Mouse (Mus musculus): ENCODE data around the gene Supt20. TPM values are rescaled to one million over a fixed set of nuclear protein-coding genes. Genes with fewer than 3 reads are reported as not detected.
A peak's percentile ranks its signal among the peaks of the same experiment; 100 is the strongest.
"Not testable (repeated sequence)": the region's sequence is repeated elsewhere in the genome, so short reads cannot be mapped to it uniquely, and the experiment has no call there.

The Supt20 gene
- total RNA-seq, 2 experiments from 2014 or later: 9.5 to 13.3 TPM

DNA sequence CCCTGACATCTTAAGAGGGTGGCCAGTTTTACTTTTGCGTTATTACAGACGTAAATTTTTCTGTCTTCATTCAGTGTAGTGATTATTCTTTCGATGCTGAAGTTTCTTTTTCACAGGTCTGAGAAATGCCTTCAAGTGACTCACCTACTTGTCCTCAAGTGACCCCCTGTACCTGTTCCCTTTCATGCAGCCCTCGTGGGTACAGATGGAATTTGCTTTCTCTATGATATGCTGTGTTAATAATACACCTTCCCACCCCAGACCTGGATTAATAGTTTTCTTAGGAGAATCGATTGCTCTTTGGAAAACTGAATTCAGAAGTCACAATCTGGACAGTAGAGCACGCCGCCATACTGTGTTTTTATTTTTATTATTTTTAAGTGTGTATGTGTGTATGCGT is 44.7 kb downstream of the Supt20 start:
- Histone ChIP-seq H3K27ac (no peak overlapping the region), H3K4me3 (no peak overlapping the region)
- DNase-seq: no peak
- intact Hi-C loops (cut with DNase I): no loop called here
- TF ChIP-seq CTCF (IDR thresholded peaks at IDR 0.05): no peak

DNA sequence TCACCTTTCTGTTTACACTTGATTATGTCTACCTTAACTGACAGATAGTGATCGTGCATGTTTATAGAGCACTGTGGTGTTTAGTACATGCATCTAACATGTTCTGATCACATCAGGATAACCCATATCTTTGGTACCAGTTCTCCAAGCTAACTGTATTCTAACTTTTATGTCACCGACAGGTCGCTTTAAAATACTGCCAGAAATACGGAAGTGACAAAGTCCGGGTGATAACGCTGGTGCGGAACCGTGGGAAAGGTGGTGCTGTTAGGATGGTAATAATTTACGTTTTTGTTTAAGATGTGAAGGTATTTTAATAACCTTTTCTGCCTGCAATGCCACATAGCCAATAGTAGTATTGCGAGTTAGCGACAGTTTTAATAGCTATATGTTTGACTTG is 49.4 kb downstream of the Supt20 start:
- TF ChIP-seq CTCF (IDR thresholded peaks at IDR 0.05): no peak

DNA sequence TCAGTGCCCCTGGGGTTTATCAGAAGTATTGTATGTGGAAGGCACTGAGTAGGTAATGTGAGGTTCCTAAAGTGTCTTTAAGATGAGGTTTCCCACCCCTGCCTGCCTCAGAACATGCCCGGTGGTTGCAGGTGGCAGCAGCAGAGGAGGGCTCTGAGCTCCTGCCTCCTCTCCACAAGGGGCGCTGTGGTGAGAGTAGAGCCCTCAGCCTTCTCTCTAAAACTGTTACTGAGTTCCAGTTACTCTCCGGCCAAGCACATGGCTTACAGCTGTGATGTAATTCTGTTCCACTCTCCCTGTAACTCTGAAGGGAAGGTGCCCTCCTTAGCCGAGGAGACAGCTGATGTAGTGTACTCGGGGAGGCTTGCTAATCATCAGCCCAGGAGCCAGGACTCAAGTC is 53.2 kb downstream of the Supt20 start:
- Histone ChIP-seq H3K4me3 (no peak overlapping the region), H3K27ac (no peak overlapping the region)
- peak; percentile 44 for TF ChIP-seq CTCF (IDR thresholded peaks at IDR 0.05)
- no peak for DNase-seq
- intact Hi-C loops (cut with DNase I): no loop called here

More for the DNA sequence above, 49.4 kb downstream of the Supt20 start:
- DNase-seq: no peak
- Histone ChIP-seq H3K4me3 (no peak overlapping the region), H3K27ac (no peak overlapping the region)
- intact Hi-C loops (cut with DNase I): no loop called here

DNA sequence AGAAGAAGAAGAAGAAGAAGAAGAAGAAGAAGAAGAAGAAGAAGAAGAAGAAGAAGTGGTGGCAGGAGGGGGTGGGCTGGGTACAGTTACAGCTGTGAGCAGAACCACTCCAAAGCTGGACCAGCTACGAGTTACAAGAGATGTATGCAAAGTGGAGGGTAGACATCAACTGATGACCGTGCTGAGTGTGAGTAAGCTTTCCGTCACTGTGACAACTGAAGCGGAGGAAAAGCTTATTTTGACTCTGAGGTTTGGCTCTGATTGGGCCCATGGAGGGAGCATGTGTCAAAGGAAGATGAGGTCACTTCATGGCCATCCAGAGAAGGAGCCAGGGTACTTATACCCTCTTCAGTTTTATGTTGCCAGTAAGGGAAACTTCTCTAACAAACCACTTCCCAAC is 60.8 kb downstream of the Supt20 start:
- DNase-seq: no peak
- no peak overlapping the region for H3K4me3 ChIP-seq
- no peak overlapping the region for H3K27ac ChIP-seq
- intact Hi-C loops (cut with DNase I): no loop called here
- no peak for TF ChIP-seq CTCF (IDR thresholded peaks at IDR 0.05)

DNA sequence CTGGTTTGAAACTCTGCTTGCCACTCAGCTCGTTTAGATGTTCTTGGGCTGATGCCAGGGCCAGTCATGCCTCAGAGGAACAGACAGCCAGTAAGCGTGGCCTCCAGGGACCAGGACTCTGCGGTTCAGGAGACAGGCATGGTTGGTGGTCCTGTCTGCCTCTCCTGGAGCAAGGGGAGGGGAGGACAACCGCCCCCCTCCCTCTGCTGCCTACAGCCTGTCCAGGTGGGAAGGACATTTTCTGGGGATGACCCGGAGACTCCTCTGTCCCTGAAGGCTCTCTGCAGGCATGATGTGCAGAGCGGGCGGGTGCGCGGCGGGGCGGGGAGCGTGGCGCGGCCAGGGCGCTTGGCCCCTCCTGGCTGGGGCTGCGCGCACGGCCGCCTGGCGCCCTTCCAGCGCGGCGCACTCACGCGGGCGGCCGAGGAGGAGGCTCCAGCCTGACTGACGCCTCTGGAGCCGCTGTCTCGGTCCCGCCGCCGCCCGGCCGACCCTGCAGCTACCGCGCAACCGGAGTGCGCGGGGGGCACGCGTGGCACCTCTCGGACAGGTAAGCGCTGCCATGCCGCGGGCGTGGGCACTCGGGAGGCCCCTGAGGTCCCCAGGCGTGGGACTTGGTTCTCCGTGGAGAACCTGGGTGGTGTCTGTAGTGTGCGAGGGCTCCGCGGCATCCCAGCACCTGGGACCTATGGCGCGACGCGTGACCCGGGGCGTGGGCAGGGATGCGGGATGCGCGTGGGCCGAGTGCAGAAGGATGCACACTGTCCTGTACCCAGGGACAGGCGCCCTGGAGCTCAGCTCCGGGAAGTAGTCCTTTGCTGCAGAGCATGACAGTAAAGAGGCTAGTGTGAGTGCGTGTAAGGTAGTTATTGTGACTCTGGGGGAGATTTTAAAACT is 62.8 kb downstream of the Supt20 start, which contains the start of gene Smad9:
Gene Smad9 (plus strand): TSS at position 438 of the 897 bp plus-strand sequence.
- peak; percentile 76 for DNase-seq
- Histone ChIP-seq H3K4me3 (peak within 1 kb of the TSS; percentile 78), H3K27ac (peak within 1 kb of the TSS; percentile 50; the same call in 1 of the 2 replicates)
- TF ChIP-seq CTCF (IDR thresholded peaks at IDR 0.05): no peak
- intact Hi-C loops (cut with DNase I): no loop called here

DNA sequence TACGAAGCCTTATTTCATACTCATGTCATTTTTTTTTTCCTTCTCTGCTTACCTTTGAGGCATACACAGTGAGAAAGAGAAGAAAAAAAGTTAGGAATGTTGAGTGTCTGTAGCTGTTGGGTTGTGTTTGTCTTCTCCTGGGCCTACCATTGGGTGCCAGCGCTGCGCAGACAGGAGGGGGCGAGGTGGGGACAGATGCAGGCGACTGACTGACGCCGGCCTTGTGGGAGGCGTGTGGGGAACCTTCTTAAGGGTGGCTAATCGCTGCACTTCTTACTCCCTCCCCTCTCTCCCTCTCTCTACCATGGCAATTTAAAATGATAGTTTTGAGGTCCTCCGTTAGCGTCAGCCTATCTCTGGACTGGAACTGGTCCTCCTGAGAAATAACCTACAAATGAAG is 63.5 kb downstream of the Supt20 start:
- intact Hi-C loops (cut with DNase I): no loop called here
- Histone ChIP-seq H3K27ac (0 out of 2 replicates have a peak overlapping the region, but pooled peaks have one; percentile 50), H3K4me3 (peak overlapping the region; percentile 78)
- DNase-seq: no peak
- TF ChIP-seq CTCF (IDR thresholded peaks at IDR 0.05): no peak

DNA sequence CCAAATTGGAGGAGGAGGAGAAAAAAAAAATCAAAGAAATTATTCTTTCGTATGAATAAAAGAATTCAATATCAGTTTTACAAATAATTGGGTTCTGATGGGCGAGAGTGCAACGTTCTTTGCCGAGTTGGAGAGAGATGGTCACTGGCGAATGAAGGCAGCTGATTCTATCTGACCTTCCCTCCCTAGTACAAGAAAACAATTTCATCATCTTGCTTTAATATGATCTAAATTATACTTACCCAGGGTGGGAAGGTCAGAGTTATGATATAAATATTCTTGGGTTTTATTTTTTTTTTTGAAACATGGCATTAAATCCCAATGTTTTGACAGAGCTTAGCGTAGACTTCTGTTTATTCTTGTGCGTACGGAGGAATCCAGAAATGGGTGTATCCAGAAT is 64.8 kb downstream of the Supt20 start:
- Histone ChIP-seq H3K27ac (no peak overlapping the region), H3K4me3 (no peak overlapping the region)
- intact Hi-C loops (cut with DNase I): no loop called here
- DNase-seq: no peak
- no peak for TF ChIP-seq CTCF (IDR thresholded peaks at IDR 0.05)

DNA sequence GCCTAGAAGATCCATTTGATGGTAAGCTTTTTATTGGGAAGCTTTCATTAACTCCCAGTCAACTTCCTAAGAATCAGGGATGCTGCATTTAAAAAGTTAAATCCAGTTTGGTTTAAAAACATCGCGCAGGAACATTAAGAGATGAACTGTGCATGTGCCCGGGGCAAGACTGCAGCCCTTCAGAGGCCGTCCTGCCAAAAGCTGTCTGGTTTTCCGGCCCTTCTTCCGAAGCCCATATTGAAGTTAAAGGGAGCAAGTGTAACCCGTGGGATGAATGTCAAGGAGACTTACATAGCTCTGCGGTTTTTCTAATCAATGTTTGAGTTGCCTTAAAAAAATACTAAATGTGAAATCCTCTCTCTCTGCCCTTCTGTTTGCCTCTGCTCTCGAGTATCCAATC is 66.6 kb downstream of the Supt20 start:
- no peak for TF ChIP-seq CTCF (IDR thresholded peaks at IDR 0.05)
- no peak overlapping the region for H3K27ac ChIP-seq
- intact Hi-C loops (cut with DNase I): no loop called here
- no peak overlapping the region for H3K4me3 ChIP-seq
- DNase-seq: no peak

DNA sequence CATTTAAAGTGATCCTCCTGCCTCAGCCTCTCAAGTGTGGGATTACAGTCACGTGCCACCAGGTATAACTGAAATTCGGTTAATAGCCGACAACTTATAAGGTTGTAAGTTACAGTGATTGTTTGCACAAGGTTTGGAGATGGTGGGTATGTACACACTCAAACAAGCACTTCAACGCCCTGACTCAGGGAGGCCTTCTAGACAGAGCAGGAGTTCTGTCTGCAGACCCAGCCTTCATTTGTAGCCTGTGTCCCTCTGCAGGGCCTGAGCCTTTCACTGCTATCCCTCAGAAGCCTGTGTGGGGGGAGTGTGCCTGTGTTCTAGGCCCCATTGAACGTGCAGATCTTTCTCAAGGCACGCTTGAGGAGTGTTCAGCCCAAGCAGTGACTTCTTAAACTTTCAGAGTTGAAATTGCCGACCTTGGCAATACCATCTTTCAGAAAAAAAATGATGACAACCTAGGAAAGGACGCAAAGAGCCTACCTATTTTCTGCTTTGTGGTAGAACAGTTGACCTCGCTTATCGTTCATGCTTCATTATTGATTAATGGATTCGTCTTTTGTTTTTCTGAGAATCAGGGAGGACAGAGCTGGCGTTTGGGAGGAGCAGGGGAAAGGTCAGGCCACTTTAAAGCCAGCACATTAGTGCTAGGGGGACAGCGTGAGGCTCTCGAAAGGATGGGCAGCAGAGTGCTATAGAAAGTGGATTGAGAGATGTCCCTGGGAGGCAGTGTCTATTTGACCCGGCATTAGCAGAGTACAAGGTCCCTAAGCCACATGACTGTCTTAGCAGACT is 67.9 kb downstream of the Supt20 start:
- intact Hi-C loops (cut with DNase I): no loop called here
- DNase-seq: no peak
- TF ChIP-seq CTCF (IDR thresholded peaks at IDR 0.05): no peak
- Histone ChIP-seq H3K4me3 (no peak overlapping the region), H3K27ac (no peak overlapping the region)

DNA sequence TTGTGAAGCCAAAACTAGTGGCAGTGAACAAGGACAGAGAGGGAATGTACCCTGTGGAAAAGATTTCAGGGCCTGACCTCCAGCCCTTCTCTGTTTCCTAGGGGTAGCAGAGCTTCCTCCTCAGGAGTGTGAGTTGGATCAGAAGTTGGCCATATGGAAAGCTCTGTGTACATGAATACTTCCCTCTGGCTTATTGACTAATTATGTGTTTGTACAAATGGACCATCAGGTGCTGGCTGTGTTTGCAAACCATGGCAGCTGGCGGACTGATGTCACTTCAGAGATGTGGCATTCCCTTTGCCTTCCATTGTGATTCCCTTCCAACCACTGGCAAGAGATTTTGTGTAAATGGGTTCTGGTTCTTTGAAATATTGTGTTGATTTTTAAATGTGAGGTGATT is 68.7 kb downstream of the Supt20 start:
- Histone ChIP-seq H3K4me3 (no peak overlapping the region), H3K27ac (no peak overlapping the region)
- intact Hi-C loops (cut with DNase I): no loop called here
- TF ChIP-seq CTCF (IDR thresholded peaks at IDR 0.05): no peak
- DNase-seq: no peak

DNA sequence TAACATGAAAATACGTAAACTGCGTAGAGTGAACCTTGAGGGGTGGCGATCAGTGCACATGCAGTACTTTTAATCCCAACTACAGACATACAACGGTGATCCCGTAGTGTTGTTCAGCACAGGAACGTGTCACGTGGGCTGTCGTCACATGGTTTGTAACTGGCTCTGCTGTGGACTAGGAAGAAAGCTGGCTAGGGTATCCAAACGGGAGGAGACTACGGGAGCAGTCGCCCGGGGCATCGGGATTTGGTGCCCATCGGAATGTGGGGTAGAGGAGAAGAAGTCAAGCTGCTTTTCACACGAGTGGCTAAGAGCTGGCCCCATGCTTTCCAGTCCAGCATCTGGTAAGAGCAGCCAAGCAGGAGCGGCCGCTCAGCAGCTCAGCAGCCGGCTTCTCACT is 71.8 kb downstream of the Supt20 start:
- intact Hi-C loops (cut with DNase I): no loop called here
- no peak for TF ChIP-seq CTCF (IDR thresholded peaks at IDR 0.05)
- Histone ChIP-seq H3K27ac (peak overlapping the region; percentile 66), H3K4me3 (peak overlapping the region; percentile 63)
- DNase-seq: peak; percentile 49

DNA sequence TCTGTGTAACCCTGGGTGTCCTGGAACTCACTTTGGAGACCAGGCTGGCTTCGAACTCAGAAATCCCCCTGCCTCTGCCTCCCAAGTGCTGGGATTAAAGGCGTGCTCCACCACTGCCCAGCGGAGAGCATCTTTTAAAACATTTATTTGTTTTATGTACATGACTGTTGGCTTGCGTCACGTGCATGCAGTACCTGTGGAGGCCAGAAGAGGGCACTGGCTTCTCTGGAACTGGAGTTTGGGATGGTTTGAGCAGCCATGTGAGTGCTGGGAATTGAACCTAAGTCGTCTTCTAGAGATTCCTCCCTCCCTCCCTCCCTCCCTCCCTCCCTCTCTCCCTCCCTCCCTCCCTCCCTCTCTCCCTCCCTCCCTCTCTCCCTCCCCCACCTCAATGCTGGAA is 72.9 kb downstream of the Supt20 start:
- H3K4me3 ChIP-seq; H3K27ac ChIP-seq; intact Hi-C loops (cut with DNase I); DNase-seq: not testable (repeated sequence)
- peak; percentile 43 for TF ChIP-seq CTCF (IDR thresholded peaks at IDR 0.05)

DNA sequence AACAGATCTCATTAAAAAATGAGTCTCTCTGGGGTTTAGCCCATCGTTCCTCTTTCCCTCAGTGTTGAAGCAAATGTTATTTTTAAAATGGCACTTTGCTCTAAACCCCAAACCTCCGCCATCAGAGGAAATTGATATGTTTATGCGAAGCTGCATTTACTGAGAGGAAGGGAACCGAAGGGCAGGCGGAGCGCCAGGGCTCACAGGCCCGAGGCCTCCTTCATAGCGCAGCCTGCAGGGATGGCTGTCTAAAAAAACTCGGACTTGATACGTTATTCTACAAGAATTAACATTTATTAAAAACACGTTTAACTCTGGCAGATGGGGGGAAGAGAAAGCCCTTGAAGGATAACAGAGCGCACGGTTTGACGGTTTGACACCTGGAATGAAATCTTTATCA is 73.4 kb downstream of the Supt20 start:
- H3K27ac ChIP-seq: no peak overlapping the region
- intact Hi-C loops (cut with DNase I): no loop called here
- no peak for TF ChIP-seq CTCF (IDR thresholded peaks at IDR 0.05)
- no peak for DNase-seq
- no peak overlapping the region for H3K4me3 ChIP-seq

Data from gastrocnemius, adult 2 months (tissue).